Comparison of ENCODE assay signal across 36 mouse cellular contexts in genomic region chr6:137292421-137292820, GRCm38 (mm10). TPM values are rescaled to one million over a fixed set of nuclear protein-coding genes. Genes with fewer than 3 reads are reported as not detected.
A peak's percentile ranks its signal among the peaks of the same experiment; 100 is the strongest.
DNase-seq lines count a peak whose midpoint lies in the region; ATAC-seq lines count a peak whose summit lies in the region.
"Had no signal": no experiment of that assay in that cellular context is flagged by ENCODE, and none has a peak within 500 bp of the region (broad histone marks: within the 10 kb centered on the region; RNA-seq: fewer than 3 reads in every experiment).

No protein-coding gene starts in this region.

- H3K9me3 ChIP-seq in midbrain, embryonic 11.5 days (ENCODE audit: control insufficient read depth, low read length), result no peaks in the 10 kb centered on the region
- H3K9me3 ChIP-seq in midbrain, embryonic 16.5 days (replicated peaks; ENCODE audit: control insufficient read depth, low read length, poor library complexity, severe bottlenecking), result no peaks in the 10 kb centered on the region
- H3K9me3 ChIP-seq: embryonic facial prominence, embryonic 13.5 days; forebrain, embryonic 10.5 days; forebrain, embryonic 15.5 days; heart, embryonic 13.5 days; hindbrain, embryonic 10.5 days; liver, embryonic 15.5 days; lung, embryonic 15.5 days; neural tube, embryonic 15.5 days had no signal

- H3K4me2 ChIP-seq in midbrain, embryonic 11.5 days, result no peak overlapping the region
- no peak overlapping the region for H3K4me2 ChIP-seq in midbrain, embryonic 16.5 days (ENCODE audit: low read length)
- H3K4me2 ChIP-seq: embryonic facial prominence, embryonic 13.5 days; forebrain, embryonic 15.5 days; heart, embryonic 13.5 days; limb, embryonic 13.5 days; liver, embryonic 15.5 days; lung, embryonic 15.5 days; neural tube, embryonic 15.5 days had no signal

- H3K36me3 ChIP-seq in midbrain, embryonic 11.5 days (ENCODE audit: control insufficient read depth, insufficient read depth, low read length), result no peaks in the 10 kb centered on the region
- no peaks in the 10 kb centered on the region for H3K36me3 ChIP-seq in midbrain, embryonic 16.5 days (ENCODE audit: control insufficient read depth, insufficient read depth, low read length)
- H3K36me3 ChIP-seq: embryonic facial prominence, embryonic 13.5 days; forebrain, embryonic 10.5 days; forebrain, embryonic 15.5 days; heart, embryonic 13.5 days; hindbrain, embryonic 10.5 days; limb, embryonic 13.5 days; liver, embryonic 15.5 days; lung, embryonic 15.5 days; neural tube, embryonic 15.5 days had no signal

- no peak overlapping the region for H3K4me3 ChIP-seq in midbrain, embryonic 11.5 days (ENCODE audit: low read depth, low read length)
- H3K4me3 ChIP-seq in midbrain, embryonic 16.5 days (ENCODE audit: low read depth, low read length), result no peak overlapping the region
- H3K4me3 ChIP-seq: embryonic facial prominence, embryonic 13.5 days; forebrain, embryonic 10.5 days; forebrain, embryonic 15.5 days; gastrocnemius, adult 2 months; heart, adult 2 months; heart, embryonic 13.5 days; hindbrain, embryonic 10.5 days; layer of hippocampus, adult 2 months; limb, embryonic 13.5 days; liver, embryonic 15.5 days; lung, embryonic 15.5 days; neural tube, embryonic 15.5 days had no signal

- no peak for ATAC-seq in midbrain, embryonic 11.5 days (ENCODE audit: low FRiP score)
- no peak for ATAC-seq in midbrain, embryonic 16.5 days
- ATAC-seq in granulocyte monocyte progenitor cell, adult 5-6 weeks (replicated peaks; ENCODE audit: poor library complexity, severe bottlenecking), result peak; percentile 81
- ATAC-seq: activated CD4-positive, CD25-positive, alpha-beta regulatory T cell, adult 4 months; forebrain, embryonic 15.5 days; hindbrain, embryonic 16.5 days had no signal

- DNase-seq in adrenal gland, adult (ENCODE audit: inconsistent age in 2 of 2, low spot score in 1 of 2), result peak; percentile 16 to 81
- DNase-seq in adrenal gland, postnatal 25 days, result no peak
- DNase-seq in midbrain, embryonic 11.5 days (ENCODE audit: low spot score, missing footprints), result peak; percentile 39
- no peak for DNase-seq in heart, postnatal 14 days
- no peak for DNase-seq in frontal cortex, postnatal 14 days (ENCODE audit: low spot score in 2 of 2)
- DNase-seq in spleen, postnatal 36 days (ENCODE audit: low spot score in 2 of 2), result no peak
- DNase-seq: cerebellum, adult 11 months; cerebellum, adult 9-11 months; gastrocnemius, adult 2 months; gastrocnemius, postnatal 36 days; heart, adult 2 months; heart, postnatal 10 days; kidney, adult 2 months; kidney, postnatal 36 days; lung, postnatal 36 days; midbrain, embryonic 14.5 days; retina, postnatal 1 day; right cerebral cortex, postnatal 14 days; thymus, adult 18-20 months; thymus, postnatal 36 days had no signal

- H3K9ac ChIP-seq in midbrain, embryonic 11.5 days (ENCODE audit: low read length), result no peak overlapping the region
- H3K9ac ChIP-seq in midbrain, embryonic 16.5 days (ENCODE audit: low read depth, low read length), result no peak overlapping the region
- H3K9ac ChIP-seq: embryonic facial prominence, embryonic 13.5 days; forebrain, embryonic 15.5 days; heart, embryonic 13.5 days; limb, embryonic 13.5 days; liver, embryonic 15.5 days; lung, embryonic 15.5 days; neural tube, embryonic 15.5 days had no signal

- H3K27ac ChIP-seq in midbrain, embryonic 11.5 days (ENCODE audit: low read depth, low read length), result no peak overlapping the region
- H3K27ac ChIP-seq in midbrain, embryonic 16.5 days (ENCODE audit: low read length), result no peak overlapping the region
- H3K27ac ChIP-seq: embryonic facial prominence, embryonic 13.5 days; forebrain, embryonic 10.5 days; forebrain, embryonic 15.5 days; gastrocnemius, adult 2 months; heart, adult 2 months; heart, embryonic 13.5 days; hindbrain, embryonic 10.5 days; layer of hippocampus, adult 2 months; limb, embryonic 13.5 days; liver, embryonic 15.5 days; lung, embryonic 15.5 days; neural tube, embryonic 15.5 days; stomach, postnatal 0 days had no signal

- WGBS in midbrain, embryonic 11.5 days, result 71% methylated on average over 2 of the region's 2 CpGs
- WGBS in midbrain, embryonic 16.5 days, result 83% methylated on average over 2 of the region's 2 CpGs

- no peaks in the 10 kb centered on the region for H3K4me1 ChIP-seq in midbrain, embryonic 11.5 days (ENCODE audit: control insufficient read depth, insufficient read depth, low read length)
- 0 out of 2 replicates have a peak, but pooled peaks cover 3% of the 10 kb centered on the region for H3K4me1 ChIP-seq in midbrain, embryonic 16.5 days (ENCODE audit: control insufficient read depth, insufficient read depth, low read length)
- H3K4me1 ChIP-seq: forebrain, embryonic 10.5 days; heart, embryonic 13.5 days; hindbrain, embryonic 10.5 days; liver, embryonic 15.5 days; lung, embryonic 15.5 days; neural tube, embryonic 15.5 days had no signal

- H3K27me3 ChIP-seq in midbrain, embryonic 11.5 days (ENCODE audit: control insufficient read depth, insufficient read depth, low read length), result no peaks in the 10 kb centered on the region
- H3K27me3 ChIP-seq in midbrain, embryonic 16.5 days (ENCODE audit: control insufficient read depth, insufficient read depth, low read depth, low read length), result no peaks in the 10 kb centered on the region
- H3K27me3 ChIP-seq: embryonic facial prominence, embryonic 13.5 days; forebrain, embryonic 15.5 days; heart, embryonic 13.5 days; limb, embryonic 13.5 days; liver, embryonic 15.5 days; lung, embryonic 15.5 days; neural tube, embryonic 15.5 days had no signal

- intact Hi-C loops in heart, postnatal 14 days (cut with DNase I), result no loop called here

RNA-seq across cellular contexts. Expression of gene Ptpro, which starts 40.3 kb away (rescaled TPM):
- total RNA-seq in adrenal gland, postnatal 25 days (2021), result 1.5 and 1.6 TPM in 2 replicates
- polyA plus RNA-seq in midbrain, embryonic 11.5 days (2014; fragmentation: Nextera tagmentation; extraction: Ambion mirVana), result 17.5 and 19.9 TPM in 2 replicates
- 73.7 and 78.3 TPM in 2 replicates for polyA plus RNA-seq in midbrain, embryonic 16.5 days (2015; fragmentation: Nextera tagmentation; extraction: Ambion mirVana)
- 3.8 and 4.4 TPM in 2 replicates for total RNA-seq in granulocyte monocyte progenitor cell, adult 5-6 weeks (2014; fragmentation: Nextera tagmentation)
- 3.4 and 3.5 TPM in 2 replicates for total RNA-seq in granulocyte monocyte progenitor cell, adult 5-6 weeks (2017)
- total RNA-seq in heart, postnatal 14 days (2021), result 1 to 10 TPM; 2.6 to 2.8 TPM
- total RNA-seq: megakaryocyte-erythroid progenitor cell, adult 5-6 weeks had no signal

Comparison
In these comparisons a context has a peak if more than half of its experiments do, and no peak if none do; other contexts are left out.
1. DNase-seq: peak in adrenal gland, adult (2 of 2) and midbrain, embryonic 11.5 days (single experiment); none in adrenal gland, postnatal 25 days (single experiment), heart, postnatal 14 days (0 of 2), frontal cortex, postnatal 14 days (0 of 2) and spleen, postnatal 36 days (0 of 2).